Mouse (Mus musculus) embryonic facial prominence, embryonic 11.5 days (tissue): ENCODE results near the gene Ankrd23. TPM values are rescaled to one million over a fixed set of nuclear protein-coding genes. Genes with fewer than 3 reads are reported as not detected.
A peak's percentile ranks its signal among the peaks of the same experiment; 100 is the strongest.

ENCODE experiments used
- ATAC-seq: fragments of 200-750 bp; cut with Nextera tagmentation; replicated peaks from 2 replicates; pipeline ENCODE4 v1.8.0; 2017; ENCODE audit warnings: low read depth; ENCODE audit not compliant: insufficient number of reproducible peaks, low FRiP score, low TSS enrichment
- DNase-seq: peaks from one replicate; pipeline ENCODE4 v3.0.0-alpha.2; 2015; ENCODE audit warnings: low spot score
- H3K27ac ChIP-seq: fragments of 300-500 bp; sonication (generic); replicated peaks from 2 replicates; pipeline ENCODE4 v1.5.1; 2014; ENCODE audit warnings: mild to moderate bottlenecking, low read depth, low read length, control low read depth
- H3K27me3 ChIP-seq: fragments of 300-500 bp; sonication (generic); 2 replicates; pipeline ENCODE4 v1.6.1; 2014; ENCODE audit warnings: mild to moderate bottlenecking, low read length, moderate library complexity, mixed read lengths; ENCODE audit not compliant: control insufficient read depth, insufficient read depth
- H3K36me3 ChIP-seq: fragments of 300-500 bp; sonication (generic); replicated peaks from 2 replicates; pipeline ENCODE4 v1.6.1; 2014; ENCODE audit warnings: low read depth, mild to moderate bottlenecking, low read length, moderate library complexity, mixed read lengths; ENCODE audit not compliant: control insufficient read depth, insufficient read depth
- H3K4me1 ChIP-seq: fragments of 300-500 bp; sonication (generic); 2 replicates; pipeline ENCODE4 v1.6.1; 2014; ENCODE audit warnings: low read length, mixed read lengths; ENCODE audit not compliant: control insufficient read depth, insufficient read depth
- H3K4me2 ChIP-seq: fragments of 300-500 bp; sonication (generic); 2 replicates; pipeline ENCODE4 v1.6.1; 2014; ENCODE audit warnings: low read depth, mild to moderate bottlenecking, control low read depth, low read length, moderate library complexity
- H3K4me3 ChIP-seq: fragments of 300-500 bp; sonication (generic); 2 replicates; pipeline ENCODE4 v1.5.1; 2014; ENCODE audit warnings: low read depth, low read length, control low read depth
- H3K9ac ChIP-seq: fragments of 300-500 bp; sonication (generic); replicated peaks from 2 replicates; pipeline ENCODE4 v1.6.1; 2014; ENCODE audit warnings: mild to moderate bottlenecking, control low read depth, low read length
- H3K9me3 ChIP-seq: fragments of 300-500 bp; sonication (generic); replicated peaks from 2 replicates; pipeline ENCODE4 v1.6.1; 2016; ENCODE audit warnings: mild to moderate bottlenecking, low read length, inconsistent platforms, mixed read lengths; ENCODE audit not compliant: control insufficient read depth
- WGBS: fragments of 180-500 bp; shearing (Covaris S2); extraction: QIAGEN DNeasy Blood & Tissue Kit; methylation state at CpG from one replicate; pipeline ENCODE4 v1.1.7; 2014; 5-methylcytosine and 5-hydroxymethylcytosine counted together
- polyA plus RNA-seq: library from polyadenylated mRNA; unstranded; fragments of >200 nt; fragmentation: Nextera tagmentation; extraction: Ambion mirVana; gene quantifications from 2 replicates; pipeline ENCODE4 v1.2.1, GENCODE M21; 2014

Ankrd23 gene
- polyA plus RNA-seq, 1 experiment from 2014 or later, result 4.6 TPM

- H3K36me3 ChIP-seq, result no peaks in the 10 kb centered on the region; the same call in 1 of the 2 replicates
- no peak overlapping the region for H3K4me3 ChIP-seq
- H3K4me2 ChIP-seq, result no peak overlapping the region
- H3K9me3 ChIP-seq, result no peaks in the 10 kb centered on the region
- no peaks in the 10 kb centered on the region for H3K4me1 ChIP-seq
- ATAC-seq (0 out of 2 replicates have a peak, but pooled peaks have one; percentile 9), DNase-seq (peak; percentile 85)
- H3K27me3 ChIP-seq, result no peaks in the 10 kb centered on the region
- no peak overlapping the region for H3K27ac ChIP-seq
- 1% methylated on average over 3 of the region's 3 CpGs for WGBS
- no peak overlapping the region for H3K9ac ChIP-seq
Measured at GRCm38 (mm10) chr1:36501261-36501660, 35.4 kb downstream of the Ankrd23 start.

DNA sequence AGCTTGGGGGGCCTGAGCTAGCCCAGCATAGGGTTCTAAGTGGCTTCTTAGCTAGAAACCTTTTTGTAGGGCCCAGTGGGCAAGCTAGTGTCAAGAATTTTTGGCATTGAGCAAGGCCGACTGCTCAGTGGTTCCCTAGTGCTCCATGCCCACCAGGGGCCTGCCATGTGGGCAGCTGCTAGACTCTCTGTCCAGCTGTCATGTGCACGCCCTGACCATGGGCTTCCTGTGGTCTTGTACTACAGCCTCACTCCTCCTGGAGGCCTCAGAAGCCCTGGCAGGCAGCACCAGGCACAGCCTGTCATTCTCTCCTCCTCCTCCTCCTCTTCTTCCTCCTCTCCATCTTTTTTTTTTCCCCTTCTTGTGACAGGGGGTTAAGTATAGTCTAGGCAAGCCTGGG lies 39.4 kb downstream of the Ankrd23 start:
- no peaks in the 10 kb centered on the region for H3K27me3 ChIP-seq
- no peaks in the 10 kb centered on the region for H3K9me3 ChIP-seq
- H3K4me3 ChIP-seq, result no peak overlapping the region
- ATAC-seq, result no peak
- H3K36me3 ChIP-seq, result no peaks in the 10 kb centered on the region; the same call in 1 of the 2 replicates
- H3K27ac ChIP-seq, result no peak overlapping the region
- no peak for DNase-seq
- no peak overlapping the region for H3K4me2 ChIP-seq
- no peak overlapping the region for H3K9ac ChIP-seq
- 76% methylated on average over 2 of the region's 2 CpGs for WGBS
- no peaks in the 10 kb centered on the region for H3K4me1 ChIP-seq

GRCm38 (mm10) chr1:36496719-36497118 lies 40.0 kb downstream of the Ankrd23 start:
- H3K4me1 ChIP-seq, result no peaks in the 10 kb centered on the region
- H3K36me3 ChIP-seq, result no peaks in the 10 kb centered on the region; the same call in 1 of the 2 replicates
- DNase-seq (no peak), ATAC-seq (no peak)
- no peak overlapping the region for H3K4me2 ChIP-seq
- no peak overlapping the region for H3K9ac ChIP-seq
- WGBS, result 54% methylated on average over 2 of the region's 2 CpGs
- no peak overlapping the region for H3K4me3 ChIP-seq
- no peaks in the 10 kb centered on the region for H3K9me3 ChIP-seq
- H3K27ac ChIP-seq, result no peak overlapping the region
- H3K27me3 ChIP-seq, result no peaks in the 10 kb centered on the region

- no peaks in the 10 kb centered on the region for H3K4me1 ChIP-seq
- no peaks in the 10 kb centered on the region for H3K9me3 ChIP-seq
- H3K27me3 ChIP-seq, result no peaks in the 10 kb centered on the region
- H3K4me3 ChIP-seq, result no peak overlapping the region
- DNase-seq (peak; percentile 53), ATAC-seq (no peak)
- no peak overlapping the region for H3K9ac ChIP-seq
- no peak overlapping the region for H3K27ac ChIP-seq
- no peaks in the 10 kb centered on the region for H3K36me3 ChIP-seq
- 44% methylated on average over 6 of the region's 6 CpGs for WGBS
- H3K4me2 ChIP-seq, result no peak overlapping the region
Measured at GRCm38 (mm10) chr1:36493299-36493698, 43.4 kb downstream of the Ankrd23 start.

- Histone ChIP-seq H3K9ac (no peak overlapping the region), H3K27me3 (no peaks in the 10 kb centered on the region), H3K27ac (no peak overlapping the region), H3K4me1 (no peaks in the 10 kb centered on the region), H3K4me3 (no peak overlapping the region), H3K9me3 (no peaks in the 10 kb centered on the region), H3K4me2 (no peak overlapping the region), H3K36me3 (no peaks in the 10 kb centered on the region)
- 41% methylated on average over 9 of the region's 9 CpGs for WGBS
- ATAC-seq, result peak; percentile 78; the same call in 1 of the 2 replicates
- DNase-seq, result peak; percentile 55
Measured at GRCm38 (mm10) chr1:36492416-36493139, 44.1 kb downstream of the Ankrd23 start.

- H3K4me2 ChIP-seq, result no peak overlapping the region
- no peaks in the 10 kb centered on the region for H3K9me3 ChIP-seq
- 68% methylated on average over 6 of the region's 6 CpGs for WGBS
- no peak overlapping the region for H3K9ac ChIP-seq
- ATAC-seq (no peak), DNase-seq (no peak)
- H3K27ac ChIP-seq, result no peak overlapping the region
- no peak overlapping the region for H3K4me3 ChIP-seq
- H3K27me3 ChIP-seq, result no peaks in the 10 kb centered on the region
- H3K36me3 ChIP-seq, result no peaks in the 10 kb centered on the region
- H3K4me1 ChIP-seq, result no peaks in the 10 kb centered on the region
Measured at GRCm38 (mm10) chr1:36489661-36490060, 47.0 kb downstream of the Ankrd23 start.

- 75% methylated on average over 9 of the region's 9 CpGs for WGBS
- Histone ChIP-seq H3K4me1 (no peaks in the 10 kb centered on the region), H3K27me3 (no peaks in the 10 kb centered on the region), H3K36me3 (no peaks in the 10 kb centered on the region), H3K4me3 (no peak overlapping the region), H3K9ac (no peak overlapping the region), H3K27ac (no peak overlapping the region), H3K4me2 (no peak overlapping the region), H3K9me3 (no peaks in the 10 kb centered on the region)
- no peak for DNase-seq
- no peak for ATAC-seq
Measured at GRCm38 (mm10) chr1:36487111-36487510, 49.6 kb downstream of the Ankrd23 start.

DNA sequence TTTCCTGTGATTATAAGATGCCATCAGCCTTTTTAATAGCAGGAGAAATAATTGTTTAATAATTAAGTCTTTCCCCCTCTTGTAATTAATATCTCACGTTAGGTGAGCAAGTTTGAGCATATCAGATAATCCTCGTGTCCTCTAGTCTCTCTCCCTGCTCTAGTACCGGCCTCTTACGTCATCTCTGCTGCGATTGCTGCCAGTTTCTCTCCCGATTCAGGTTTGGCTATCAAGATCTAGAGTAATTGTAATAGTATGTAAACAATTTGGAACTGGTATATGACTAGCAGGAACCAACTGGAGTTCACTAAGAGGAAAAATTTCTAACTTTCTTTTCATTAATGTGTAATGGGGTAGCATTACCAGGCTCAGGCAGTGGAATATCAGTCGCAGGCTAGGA lies 51.6 kb downstream of the Ankrd23 start:
- no peak overlapping the region for H3K4me2 ChIP-seq
- no peak overlapping the region for H3K4me3 ChIP-seq
- no peaks in the 10 kb centered on the region for H3K36me3 ChIP-seq
- no peak overlapping the region for H3K27ac ChIP-seq
- H3K4me1 ChIP-seq, result no peaks in the 10 kb centered on the region
- no peaks in the 10 kb centered on the region for H3K9me3 ChIP-seq
- WGBS, result 76% methylated on average over 7 of the region's 7 CpGs
- no peak for ATAC-seq
- DNase-seq, result no peak
- H3K27me3 ChIP-seq, result no peaks in the 10 kb centered on the region
- no peak overlapping the region for H3K9ac ChIP-seq
